Mouse (Mus musculus) myocyte (in vitro differentiated cells): ENCODE measurements at regions not wholly inside any gene's neighbourhood (a gene's known extent, or its start where the extent isn't known, plus 50 kb on each side); places are given as distances from the start of the nearest gene placed in this dataset.

Experiments
- H3K27me3 ChIP-seq: one replicate; pipeline ENCODE4 v1.6.1; 2011; ENCODE audit not compliant: control insufficient read depth, insufficient read depth, insufficient read length
- H3K36me3 ChIP-seq: one replicate; pipeline ENCODE4 v1.6.1; 2011; ENCODE audit not compliant: control insufficient read depth, insufficient read depth
- H3K4me2 ChIP-seq: one replicate; pipeline ENCODE4 v1.6.1; 2011; ENCODE audit warnings: low read depth, control low read depth
- H3K4me3 ChIP-seq: one replicate; pipeline ENCODE4 v1.5.1; 2011; ENCODE audit warnings: mild to moderate bottlenecking, control low read depth, moderate library complexity
- H3K79me2 ChIP-seq: one replicate; pipeline ENCODE4 v1.6.1; 2011; ENCODE audit not compliant: control insufficient read depth, insufficient read depth
- H3ac ChIP-seq: one replicate; pipeline ENCODE4 v1.6.1; 2011; ENCODE audit not compliant: control insufficient read depth, insufficient read length
- CEBPB ChIP-seq: IDR thresholded peaks from 2 replicates; pipeline ENCODE4 v1.6.1; 2011; ENCODE audit warnings: mild to moderate bottlenecking, moderate library complexity; ENCODE audit not compliant: poor library complexity, insufficient read depth, severe bottlenecking
- E2F4 ChIP-seq: IDR thresholded peaks from one replicate; pipeline ENCODE4 v1.6.1; 2011; ENCODE audit warnings: mild to moderate bottlenecking, control low read depth, moderate library complexity; ENCODE audit not compliant: insufficient read depth
- MAX ChIP-seq: IDR thresholded peaks from one replicate; pipeline ENCODE4 v1.6.1; 2011; ENCODE audit warnings: low read depth, mild to moderate bottlenecking, control low read depth
- MYOD1 ChIP-seq, 3 experiments: IDR thresholded peaks; one replicate each; pipeline ENCODE4 v1.6.1; 2011; ENCODE audit warnings: control low read depth in 2 of 3, low read depth in 2 of 3, mild to moderate bottlenecking in 2 of 3, moderate library complexity in 1 of 3; ENCODE audit not compliant: insufficient read length in 2 of 3, control insufficient read depth in 1 of 3
- MYOG ChIP-seq, 3 experiments: IDR thresholded peaks; one replicate each; pipeline ENCODE4 v1.6.1; 2011; ENCODE audit warnings: control low read depth in 2 of 3, low read depth in 2 of 3, mild to moderate bottlenecking in 2 of 3; ENCODE audit not compliant: insufficient read length in 2 of 3, control insufficient read depth in 1 of 3, insufficient read depth in 1 of 3
- POLR2A ChIP-seq: IDR thresholded peaks from one replicate; pipeline ENCODE4 v1.6.1; 2011; ENCODE audit warnings: low read depth, mild to moderate bottlenecking, control low read depth, moderate library complexity; ENCODE audit not compliant: insufficient read length
- POLR2AphosphoS2 ChIP-seq: IDR thresholded peaks from one replicate; pipeline ENCODE4 v1.6.1; 2011; ENCODE audit warnings: low read depth, control low read depth; ENCODE audit not compliant: insufficient read length
- REST ChIP-seq: IDR thresholded peaks from one replicate; pipeline ENCODE4 v1.6.1; 2011; ENCODE audit warnings: mild to moderate bottlenecking, control low read depth, moderate library complexity; ENCODE audit not compliant: insufficient read depth, insufficient read length
- SRF ChIP-seq: IDR thresholded peaks from one replicate; pipeline ENCODE4 v1.6.1; 2011; ENCODE audit warnings: low read depth; ENCODE audit not compliant: control insufficient read depth, insufficient read length
- TCF12 ChIP-seq: IDR thresholded peaks from one replicate; pipeline ENCODE4 v1.6.1; 2011; ENCODE audit warnings: mild to moderate bottlenecking, control low read depth; ENCODE audit not compliant: poor library complexity, insufficient read depth, severe bottlenecking
- TCF3 ChIP-seq: IDR thresholded peaks from one replicate; pipeline ENCODE4 v1.6.1; 2011; ENCODE audit warnings: low read depth, control low read depth; ENCODE audit not compliant: insufficient read length
- USF1 ChIP-seq: IDR thresholded peaks from one replicate; pipeline ENCODE4 v1.6.1; 2011; ENCODE audit warnings: low read depth, mild to moderate bottlenecking, control low read depth, moderate library complexity

GRCm38 (mm10) chr10:56788081-56788480 is 411.0 kb downstream of the Gja1 start:
- H3K36me3 ChIP-seq = no peaks in the 10 kb centered on the region
- H3ac ChIP-seq = no peak overlapping the region
- H3K4me2 ChIP-seq = no peak overlapping the region
- H3K79me2 ChIP-seq = no peaks in the 10 kb centered on the region
- TF ChIP-seq MYOG (IDR thresholded peaks at IDR 0.05; ENCODE audit: control insufficient read depth in 1 of 3, insufficient read depth in 1 of 3, insufficient read length in 2 of 3, low read depth in 2 of 3) (no peak), CEBPB (no peak), TCF3 (no peak), POLR2A (no peak), E2F4 (no peak), REST (no peak), MAX (no peak), POLR2AphosphoS2 (no peak), SRF (no peak), USF1 (no peak), MYOD1 (IDR thresholded peaks at IDR 0.05; ENCODE audit: control insufficient read depth in 1 of 3, insufficient read length in 2 of 3, low read depth in 2 of 3) (no peak), TCF12 (no peak)
- no peak overlapping the region for H3K4me3 ChIP-seq
- H3K27me3 ChIP-seq = no peaks in the 10 kb centered on the region

GRCm38 (mm10) chr10:56793074-56793473 is 415.9 kb downstream of the Gja1 start:
- Histone ChIP-seq H3K27me3 (no peaks in the 10 kb centered on the region), H3K79me2 (no peaks in the 10 kb centered on the region), H3K4me3 (no peak overlapping the region), H3K36me3 (no peaks in the 10 kb centered on the region), H3ac (no peak overlapping the region), H3K4me2 (no peak overlapping the region)
- TF ChIP-seq CEBPB (no peak), REST (no peak), SRF (no peak), TCF12 (no peak), MYOD1 (IDR thresholded peaks at IDR 0.05; ENCODE audit: control insufficient read depth in 1 of 3, insufficient read length in 2 of 3, low read depth in 2 of 3) (no peak), MYOG (IDR thresholded peaks at IDR 0.05; ENCODE audit: control insufficient read depth in 1 of 3, insufficient read depth in 1 of 3, insufficient read length in 2 of 3, low read depth in 2 of 3) (no peak), POLR2A (no peak), E2F4 (no peak), USF1 (no peak), TCF3 (no peak), POLR2AphosphoS2 (no peak), MAX (no peak)

GRCm38 (mm10) chr10:56795396-56795795 is 418.3 kb downstream of the Gja1 start:
- Histone ChIP-seq H3K36me3 (no peaks in the 10 kb centered on the region), H3K27me3 (no peaks in the 10 kb centered on the region), H3K4me2 (no peak overlapping the region), H3K4me3 (no peak overlapping the region), H3K79me2 (no peaks in the 10 kb centered on the region), H3ac (no peak overlapping the region)
- TF ChIP-seq MYOG (IDR thresholded peaks at IDR 0.05; ENCODE audit: control insufficient read depth in 1 of 3, insufficient read depth in 1 of 3, insufficient read length in 2 of 3, low read depth in 2 of 3) (no peak), E2F4 (no peak), MAX (no peak), POLR2AphosphoS2 (no peak), TCF3 (no peak), REST (no peak), POLR2A (no peak), TCF12 (no peak), SRF (no peak), USF1 (no peak), CEBPB (no peak), MYOD1 (IDR thresholded peaks at IDR 0.05; ENCODE audit: control insufficient read depth in 1 of 3, insufficient read length in 2 of 3, low read depth in 2 of 3) (no peak)

- no peaks in the 10 kb centered on the region for H3K27me3 ChIP-seq
- H3K36me3 ChIP-seq = no peaks in the 10 kb centered on the region
- no peak overlapping the region for H3ac ChIP-seq
- H3K4me3 ChIP-seq = no peak overlapping the region
- H3K4me2 ChIP-seq = no peak overlapping the region
- TF ChIP-seq MYOG (IDR thresholded peaks at IDR 0.05; ENCODE audit: control insufficient read depth in 1 of 3, insufficient read depth in 1 of 3, insufficient read length in 2 of 3, low read depth in 2 of 3) (no peak), E2F4 (no peak), USF1 (no peak), REST (no peak), TCF3 (no peak), POLR2AphosphoS2 (no peak), POLR2A (no peak)
- H3K79me2 ChIP-seq = no peaks in the 10 kb centered on the region
These were observed 422.2 kb downstream of the Gja1 start for GRCm38 (mm10) chr10:56799307-56799706.

GRCm38 (mm10) chr10:56799745-56800144 is 422.6 kb downstream of the Gja1 start:
- Histone ChIP-seq H3K36me3 (no peaks in the 10 kb centered on the region), H3ac (no peak overlapping the region), H3K27me3 (no peaks in the 10 kb centered on the region), H3K4me3 (no peak overlapping the region), H3K79me2 (no peaks in the 10 kb centered on the region), H3K4me2 (no peak overlapping the region)
- TF ChIP-seq MYOG (IDR thresholded peaks at IDR 0.05; ENCODE audit: control insufficient read depth in 1 of 3, insufficient read depth in 1 of 3, insufficient read length in 2 of 3, low read depth in 2 of 3) = no peak
- no peak for TF ChIP-seq E2F4
- no peak for TF ChIP-seq SRF
- no peak for TF ChIP-seq REST
- no peak for TF ChIP-seq MYOD1 (IDR thresholded peaks at IDR 0.05; ENCODE audit: control insufficient read depth in 1 of 3, insufficient read length in 2 of 3, low read depth in 2 of 3)
- no peak for TF ChIP-seq POLR2A
- TF ChIP-seq MAX = no peak
- TF ChIP-seq CEBPB = no peak
- no peak for TF ChIP-seq USF1
- no peak for TF ChIP-seq POLR2AphosphoS2
- TF ChIP-seq TCF3 = no peak
- TF ChIP-seq TCF12 = no peak
